Mouse (Mus musculus) small intestine, adult 10 weeks (tissue): Measurements from ENCODE around the gene Alppl2. TPM values are rescaled to one million over a fixed set of nuclear protein-coding genes. Genes with fewer than 3 reads are reported as not detected.

Source experiments
- polyA plus RNA-seq: library from polyadenylated mRNA; stranded (reverse); fragments of 350-450 nt; fragmentation: Illumina TruSeq; extraction: RNeasy Lipid Tissue Mini Kit (QIAGEN cat#74804); gene quantifications from one replicate; pipeline ENCODE4 v1.2.3, GENCODE M21; 2014; ENCODE audit warnings: low replicate concordance

Gene Alppl2
- 0.56 TPM for polyA plus RNA-seq

DNA sequence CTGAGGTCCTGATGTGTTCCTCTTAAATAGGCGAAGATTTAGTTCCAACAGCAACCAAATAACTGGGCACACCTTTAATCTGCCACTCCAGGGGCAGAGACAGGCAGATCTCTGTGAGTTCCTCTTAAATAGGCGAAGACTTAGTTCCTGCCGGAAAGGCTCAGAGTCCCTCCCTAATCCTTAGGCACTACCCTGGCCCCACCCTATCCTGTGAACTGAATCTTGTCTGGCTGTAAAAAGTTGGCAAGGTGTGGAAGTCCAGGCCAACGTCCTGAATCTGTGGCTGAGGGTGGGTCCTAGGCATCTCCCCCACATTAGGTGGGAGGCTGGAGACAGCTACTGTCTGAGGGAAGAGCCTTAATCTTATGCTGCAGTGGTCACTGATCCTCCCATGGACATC lies at the start of gene Alppl2:
Gene Alppl2, minus strand, starts transcription at position 101 of the 400 bp plus-strand sequence.

DNA sequence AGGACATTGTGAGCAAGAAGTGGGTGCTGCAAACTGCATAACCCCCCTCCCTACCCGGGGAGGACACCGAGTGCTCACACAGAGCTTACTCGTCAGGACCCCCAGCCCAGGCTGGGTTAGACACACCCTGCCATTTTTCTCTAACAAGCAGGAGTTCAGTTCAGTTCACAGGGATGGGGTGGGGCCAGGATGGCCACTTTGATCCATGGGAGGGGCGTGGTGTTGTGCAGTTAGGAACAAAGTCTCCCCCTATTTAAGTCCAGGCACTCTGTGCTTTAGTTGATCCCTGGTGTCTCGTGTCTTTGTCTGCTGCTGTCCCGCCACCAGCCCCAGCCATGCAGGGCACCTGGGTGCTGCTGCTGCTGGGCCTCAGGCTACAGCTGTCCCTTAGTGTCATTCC lies 34.9 kb upstream of the Alppl2 start, which contains the start of gene Akp3:
Gene Akp3, plus strand, starts transcription at position 301 of the 400 bp plus-strand sequence.

DNA sequence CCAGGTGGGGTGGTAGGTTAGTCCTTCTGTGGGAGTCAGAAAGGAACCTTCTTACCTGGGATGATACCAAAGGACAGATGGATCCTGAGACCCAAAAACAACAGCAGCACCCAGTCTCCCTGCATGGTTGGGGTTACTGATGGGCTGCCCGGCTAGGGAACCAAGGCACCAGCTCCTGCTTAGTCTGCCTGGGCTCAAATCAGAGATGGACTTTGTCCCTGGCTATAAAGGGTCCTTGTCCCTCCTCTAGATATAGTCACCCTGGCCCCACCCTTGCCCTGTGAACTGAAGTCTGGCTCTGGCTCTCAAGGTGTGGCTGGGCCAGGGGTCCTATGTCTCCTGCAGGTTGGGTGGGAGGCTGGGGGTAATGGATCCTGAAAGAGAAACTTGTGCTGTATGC lies 11.7 kb upstream of the Alppl2 start, which contains the start of gene Alpi:
Gene Alpi, minus strand, starts transcription at position 196 of the 400 bp plus-strand sequence.

Other genes with a start within 250 kb of the Alppl2 start
- gene Alpi, start 11.7 kb upstream of the Alppl2 start, polyA plus RNA-seq = 161 TPM
- 179 TPM for gene Akp3, start 35.0 kb upstream of the Alppl2 start, polyA plus RNA-seq
- gene Ecel1, start 66.6 kb upstream of the Alppl2 start, polyA plus RNA-seq = not detected
- not detected for gene Prss56, start 93.4 kb upstream of the Alppl2 start, polyA plus RNA-seq
- gene Chrnd, start 100.7 kb upstream of the Alppl2 start, polyA plus RNA-seq = not detected
- gene Chrng, start 114.7 kb upstream of the Alppl2 start, polyA plus RNA-seq = not detected
- 24.5 TPM for gene Eif4e2, start 124.0 kb upstream of the Alppl2 start, polyA plus RNA-seq
- gene Efhd1, start 174.4 kb upstream of the Alppl2 start, polyA plus RNA-seq = 2.2 TPM
- 76.6 TPM for gene Gigyf2, start 237.1 kb upstream of the Alppl2 start, polyA plus RNA-seq